Mouse (Mus musculus) ES-E14 (cell line): ENCODE measurements at regions not wholly inside any gene's neighbourhood (a gene's known extent, or its start where the extent isn't known, plus 50 kb on each side); places are given as distances from the start of the nearest gene placed in this dataset.

Experiments
- DNase-seq: peaks from one replicate; pipeline ENCODE4 v3.0.0-alpha.2; 2013; ENCODE audit warnings: low read depth, low spot score
- H3K27ac ChIP-seq: 2 replicates; pipeline ENCODE4 v1.5.1; 2012; ENCODE audit warnings: low read depth, mild to moderate bottlenecking, low read length, moderate library complexity, mixed read lengths; ENCODE audit not compliant: poor library complexity, insufficient read depth, severe bottlenecking
- H3K36me3 ChIP-seq: 2 replicates; pipeline ENCODE4 v1.6.1; 2012; ENCODE audit warnings: mild to moderate bottlenecking, low read length, moderate library complexity, mixed read lengths; ENCODE audit not compliant: control insufficient read depth, poor library complexity, insufficient read depth, severe bottlenecking
- H3K4me1 ChIP-seq, 2 experiments: fragments of 150-350 bp in 1 of 2; sonication (generic) in 1 of 2; 2 replicates each; pipeline ENCODE4 v1.6.1; 2012; ENCODE audit warnings: low read length in 2 of 2, mild to moderate bottlenecking in 1 of 2, mixed read lengths in 1 of 2; ENCODE audit not compliant: control insufficient read depth in 2 of 2, insufficient read depth in 2 of 2, poor library complexity in 1 of 2
- H3K4me3 ChIP-seq, 2 experiments: fragments of 150-350 bp in 1 of 2; sonication (generic) in 1 of 2; 2 replicates each; pipeline ENCODE4 v1.5.1; 2012; ENCODE audit warnings: low read length in 2 of 2, low read depth in 1 of 2, mild to moderate bottlenecking in 1 of 2, mixed read lengths in 1 of 2; ENCODE audit not compliant: insufficient read depth in 1 of 2, poor library complexity in 1 of 2, severe bottlenecking in 1 of 2
- H3K9ac ChIP-seq: 2 replicates; pipeline ENCODE4 v1.6.1; 2012; ENCODE audit warnings: low read depth, mild to moderate bottlenecking, low read length, mixed read lengths; ENCODE audit not compliant: poor library complexity, insufficient read depth, severe bottlenecking
- H3K9me3 ChIP-seq: fragments of 150-350 bp; sonication (generic); 2 replicates; pipeline ENCODE4 v1.6.1; 2012; ENCODE audit warnings: low read depth, mild to moderate bottlenecking, low read length; ENCODE audit not compliant: control insufficient read depth, insufficient read depth
- CHD2 ChIP-seq: IDR thresholded peaks from 2 replicates; pipeline ENCODE4 v1.6.1; 2014; ENCODE audit warnings: mild to moderate bottlenecking, low read depth, low read length, inconsistent platforms
- HCFC1 ChIP-seq: IDR thresholded peaks from 2 replicates; pipeline ENCODE4 v1.6.1; 2012; ENCODE audit warnings: low read length, inconsistent platforms, borderline replicate concordance; ENCODE audit not compliant: insufficient read depth
- MAFK ChIP-seq: IDR thresholded peaks from 2 replicates; pipeline ENCODE4 v1.6.1; 2014; ENCODE audit warnings: mild to moderate bottlenecking, low read depth, low read length, inconsistent platforms; ENCODE audit not compliant: insufficient read depth
- ZC3H11A ChIP-seq: IDR thresholded peaks from 2 replicates; pipeline ENCODE4 v1.6.1; 2012; ENCODE audit warnings: low read depth, mild to moderate bottlenecking, inconsistent platforms, low read length, borderline replicate concordance
- ZNF384 ChIP-seq: IDR thresholded peaks from 2 replicates; pipeline ENCODE4 v1.6.1; 2012; ENCODE audit warnings: low read depth, low read length, inconsistent platforms
- in situ Hi-C, 2 experiments: fragments of 600-800 bp; cut with MboI; formaldehyde crosslinking; loops; one replicate each; pipeline ENCODE4 v1.15.1; 2025; ENCODE audit warnings: low sequenced_read_pairs in 2 of 2, inconsistent platforms in 1 of 2; ENCODE audit not compliant: unreplicated experiment in 2 of 2

DNA sequence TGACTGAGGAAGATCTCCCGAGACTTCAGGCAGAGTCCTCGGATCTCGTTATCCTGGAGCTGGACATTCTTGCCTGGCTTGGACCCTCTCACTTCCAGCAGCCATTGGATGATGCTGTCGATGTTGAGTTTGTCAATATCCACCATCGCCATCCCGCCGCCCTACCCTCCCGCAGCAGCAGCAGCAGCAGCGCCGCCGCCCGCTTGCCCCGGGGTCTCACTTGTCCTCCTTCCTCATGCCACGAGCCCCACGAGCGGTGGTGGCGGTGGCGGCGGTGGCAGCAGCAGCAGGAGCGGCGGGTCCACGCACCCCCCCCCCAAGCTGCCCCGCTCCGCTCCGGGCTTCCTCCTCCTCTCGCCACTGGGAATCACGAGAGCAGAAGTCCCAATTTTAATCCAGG lies 115.1 kb upstream of the Taf1b start:
- in situ Hi-C loops, result no loop called here
- Histone ChIP-seq H3K9ac (peak overlapping the region; percentile 32; the same call in 1 of the 2 replicates), H3K4me3 (peak overlapping the region in 1 of 2 experiments; percentile 43; a peak in 1 of 4 replicates), H3K27ac (no peak overlapping the region), H3K36me3 (no peaks in the 10 kb centered on the region), H3K4me1 (no peaks in the 10 kb centered on the region), H3K9me3 (no peaks in the 10 kb centered on the region)
- no peak for DNase-seq
- no peak for TF ChIP-seq ZC3H11A
- no peak for TF ChIP-seq ZNF384
- TF ChIP-seq CHD2, result no peak
- no peak for TF ChIP-seq HCFC1

DNA sequence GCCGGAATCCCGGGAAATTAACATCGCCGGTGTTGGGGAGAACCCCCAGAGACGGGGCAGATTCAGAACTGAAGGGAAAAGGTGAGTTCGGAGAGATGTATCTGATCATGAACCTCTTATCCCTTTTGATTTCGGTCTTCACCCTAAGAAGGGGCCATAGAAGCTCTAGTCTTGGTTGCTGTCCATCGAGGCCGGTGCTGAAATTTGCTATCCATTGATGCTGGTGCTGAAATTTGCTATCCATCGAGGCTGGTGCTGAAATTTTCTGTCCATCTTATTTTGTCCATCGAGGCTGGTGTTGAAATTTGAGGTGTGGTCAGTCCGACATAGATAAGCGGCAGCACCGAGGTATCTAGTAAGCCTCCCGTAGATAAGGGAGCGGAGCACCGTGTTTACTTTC lies 73.2 kb upstream of the Taf1b start:
- no peak overlapping the region for H3K9ac ChIP-seq
- in situ Hi-C loops, result no loop called here
- DNase-seq, result peak; percentile 35

More for the DNA sequence above, 73.2 kb upstream of the Taf1b start:
- Histone ChIP-seq H3K4me3 (no peak overlapping the region), H3K4me1 (no peaks in the 10 kb centered on the region), H3K36me3 (no peaks in the 10 kb centered on the region), H3K9me3 (no peaks in the 10 kb centered on the region), H3K27ac (no peak overlapping the region)
- no peak for TF ChIP-seq CHD2
- TF ChIP-seq HCFC1, result no peak
- TF ChIP-seq MAFK, result no peak
- no peak for TF ChIP-seq ZNF384
- TF ChIP-seq ZC3H11A, result no peak
